Mouse (Mus musculus) ovary, postnatal 36 days (tissue): ENCODE measurements at regions not wholly inside any gene's neighbourhood (a gene's known extent, or its start where the extent isn't known, plus 50 kb on each side); places are given as distances from the start of the nearest gene placed in this dataset.

ENCODE experiments used
- DNase-seq: peaks from one replicate; pipeline ENCODE4 v3.0.0; 2022; ENCODE audit warnings: low spot score, mixed read lengths

GRCm38 (mm10) chr3:17795271-17796260, 152.6 kb upstream of the Cypt12 start:
- DNase-seq = no peak

- DNase-seq = no peak
Measured at GRCm38 (mm10) chr3:17796766-17797165, 151.4 kb upstream of the Cypt12 start.

GRCm38 (mm10) chr3:17798399-17798798, 149.8 kb upstream of the Cypt12 start:
- DNase-seq = no peak

- DNase-seq = no peak
Measured at GRCm38 (mm10) chr3:17799120-17799519, 149.1 kb upstream of the Cypt12 start.

GRCm38 (mm10) chr3:17800810-17801209, 147.4 kb upstream of the Cypt12 start:
- DNase-seq = no peak

- no peak for DNase-seq
Measured at GRCm38 (mm10) chr3:17801479-17801878, 146.7 kb upstream of the Cypt12 start.

- no peak for DNase-seq
Measured at GRCm38 (mm10) chr3:17805185-17805584, 143.0 kb upstream of the Cypt12 start.

GRCm38 (mm10) chr3:17811290-17811689, 136.9 kb upstream of the Cypt12 start:
- DNase-seq = no peak

- DNase-seq = no peak
Measured at GRCm38 (mm10) chr3:17824201-17824600, 124.0 kb upstream of the Cypt12 start.

GRCm38 (mm10) chr3:17824662-17825061, 123.5 kb upstream of the Cypt12 start:
- no peak for DNase-seq

- DNase-seq = no peak
Measured at GRCm38 (mm10) chr3:17825254-17825890, 122.8 kb upstream of the Cypt12 start.

- DNase-seq = no peak
Measured at GRCm38 (mm10) chr3:17834706-17835105, 113.5 kb upstream of the Cypt12 start.

- DNase-seq = no peak
Measured at GRCm38 (mm10) chr3:17847609-17848008, 100.6 kb upstream of the Cypt12 start.

- DNase-seq = no peak
Measured at GRCm38 (mm10) chr3:17848181-17848580, 100.0 kb upstream of the Cypt12 start.

GRCm38 (mm10) chr3:17862367-17862766, 85.8 kb upstream of the Cypt12 start:
- DNase-seq = no peak

- no peak for DNase-seq
Measured at GRCm38 (mm10) chr3:17865112-17865511, 83.1 kb upstream of the Cypt12 start.

- DNase-seq = no peak
Measured at GRCm38 (mm10) chr3:17870895-17871482, 77.2 kb upstream of the Cypt12 start.

- DNase-seq = no peak
Measured at GRCm38 (mm10) chr3:17895869-17896268, 52.3 kb upstream of the Cypt12 start.

- no peak for DNase-seq
Measured at GRCm38 (mm10) chr3:17896756-17897155, 51.5 kb upstream of the Cypt12 start.
